Mouse (Mus musculus) lung, embryonic 14.5 days (tissue): ENCODE measurements around the gene Kpnb1. TPM values are rescaled to one million over a fixed set of nuclear protein-coding genes. Genes with fewer than 3 reads are reported as not detected.

Source experiments
- ATAC-seq: fragments of 200-750 bp; cut with Nextera tagmentation; 2 replicates; pipeline ENCODE4 v1.8.0; 2017; ENCODE audit warnings: mild to moderate bottlenecking, moderate TSS enrichment, moderate library complexity; ENCODE audit not compliant: insufficient read depth
- DNase-seq: peaks from one replicate; pipeline ENCODE4 v3.0.0-alpha.2; 2015
- H3K27ac ChIP-seq: fragments of 300-500 bp; sonication (generic); 2 replicates; pipeline ENCODE4 v1.5.1; 2014; ENCODE audit warnings: low read depth, mild to moderate bottlenecking, moderate library complexity
- H3K27me3 ChIP-seq: fragments of 300-500 bp; sonication (generic); 2 replicates; pipeline ENCODE4 v1.6.1; 2014; ENCODE audit warnings: low read length, control low read depth; ENCODE audit not compliant: insufficient read depth
- H3K36me3 ChIP-seq: fragments of 300-500 bp; sonication (generic); 2 replicates; pipeline ENCODE4 v1.6.1; 2014; ENCODE audit warnings: control low read depth; ENCODE audit not compliant: insufficient read depth
- H3K4me1 ChIP-seq: fragments of 300-500 bp; sonication (generic); 2 replicates; pipeline ENCODE4 v1.6.1; 2014; ENCODE audit warnings: antibody characterized with exemption, control low read depth; ENCODE audit not compliant: insufficient read depth
- H3K4me2 ChIP-seq: fragments of 300-500 bp; sonication (generic); 2 replicates; pipeline ENCODE4 v1.6.1; 2014; ENCODE audit warnings: mild to moderate bottlenecking
- H3K4me3 ChIP-seq: fragments of 300-500 bp; sonication (generic); 2 replicates; pipeline ENCODE4 v1.5.1; 2014; ENCODE audit warnings: low read depth, low read length
- H3K9ac ChIP-seq: fragments of 300-500 bp; sonication (generic); 2 replicates; pipeline ENCODE4 v1.6.1; 2014
- H3K9me3 ChIP-seq: fragments of 300-500 bp; sonication (generic); 2 replicates; pipeline ENCODE4 v1.6.1; 2016; ENCODE audit warnings: low read depth, low read length, control low read depth
- CTCF ChIP-seq: IDR thresholded peaks from 2 replicates; pipeline ENCODE4 v1.5.1; 2016; ENCODE audit warnings: antibody characterized with exemption, low read depth
- WGBS: fragments of 180-500 bp; shearing (Covaris S2); extraction: QIAGEN DNeasy Blood & Tissue Kit; methylation state at CpG from one replicate; pipeline ENCODE4 v1.1.7; 2014; 5-methylcytosine and 5-hydroxymethylcytosine counted together
- polyA plus RNA-seq: library from polyadenylated mRNA; unstranded; fragments of >200 nt; fragmentation: Nextera tagmentation; extraction: Ambion mirVana; gene quantifications from 2 replicates; pipeline ENCODE4 v1.2.1, GENCODE M21; 2014

Gene Kpnb1
- polyA plus RNA-seq, 1 experiment from 2014 or later = 83.4 TPM

- no peak overlapping the region for H3K27ac ChIP-seq
- TF ChIP-seq CTCF = no peak
- no peak overlapping the region for H3K9ac ChIP-seq
- no peak overlapping the region for H3K4me2 ChIP-seq
- H3K4me1 ChIP-seq = no peaks in the 10 kb centered on the region
- H3K4me3 ChIP-seq = no peak overlapping the region
- DNase-seq = no peak
- WGBS = 92% methylated on average over 7 of the region's 7 CpGs
- no peaks in the 10 kb centered on the region for H3K27me3 ChIP-seq
- ATAC-seq = no peak
- peaks cover 100% of the 10 kb centered on the region for H3K36me3 ChIP-seq
- H3K9me3 ChIP-seq = no peaks in the 10 kb centered on the region
Measured at GRCm38 (mm10) chr11:97175499-97175898, 12.2 kb downstream of the Kpnb1 start.

GRCm38 (mm10) chr11:97160341-97160740, 27.3 kb downstream of the Kpnb1 start:
- Histone ChIP-seq H3K27ac (no peak overlapping the region), H3K4me3 (no peak overlapping the region), H3K4me2 (no peak overlapping the region), H3K9ac (no peak overlapping the region), H3K4me1 (no peaks in the 10 kb centered on the region), H3K9me3 (no peaks in the 10 kb centered on the region), H3K36me3 (peaks cover 91% of the 10 kb centered on the region), H3K27me3 (no peaks in the 10 kb centered on the region)
- ATAC-seq (no peak), DNase-seq (no peak)
- TF ChIP-seq CTCF = no peak
- WGBS = 83% methylated on average over 6 of the region's 6 CpGs

- H3K4me2 ChIP-seq = no peak overlapping the region
- H3K27me3 ChIP-seq = no peaks in the 10 kb centered on the region
- no peaks in the 10 kb centered on the region for H3K4me1 ChIP-seq
- no peak overlapping the region for H3K27ac ChIP-seq
- no peaks in the 10 kb centered on the region for H3K9me3 ChIP-seq
- no peak overlapping the region for H3K9ac ChIP-seq
- TF ChIP-seq CTCF = no peak
- 78% methylated on average over 7 of the region's 7 CpGs for WGBS
- no peak overlapping the region for H3K4me3 ChIP-seq
- ATAC-seq (no peak), DNase-seq (no peak)
- peaks cover 67% of the 10 kb centered on the region for H3K36me3 ChIP-seq
Measured at GRCm38 (mm10) chr11:97156999-97157398, 30.7 kb downstream of the Kpnb1 start.

GRCm38 (mm10) chr11:97152662-97153287, 34.9 kb downstream of the Kpnb1 start:
- Histone ChIP-seq H3K9me3 (no peaks in the 10 kb centered on the region), H3K4me2 (peak overlapping the region; percentile 84), H3K27ac (no peak overlapping the region), H3K27me3 (no peaks in the 10 kb centered on the region; the same call in 1 of the 2 replicates), H3K9ac (no peak overlapping the region), H3K4me3 (peak overlapping the region; percentile 70; the same call in 1 of the 2 replicates), H3K36me3 (peaks cover 29% of the 10 kb centered on the region), H3K4me1 (peaks cover 13% of the 10 kb centered on the region)
- ATAC-seq (no peak), DNase-seq (peak; percentile 53)
- WGBS = 25% methylated on average over 10 of the region's 10 CpGs
- peak; percentile 36; the same call in 1 of the 2 replicates for TF ChIP-seq CTCF

- DNase-seq (peak; percentile 76), ATAC-seq (no peak)
- 2% methylated on average over 11 of the region's 11 CpGs for WGBS
- H3K9ac ChIP-seq = no peak overlapping the region
- H3K27ac ChIP-seq = peak overlapping the region; percentile 94
- peak overlapping the region; percentile 70 for H3K4me3 ChIP-seq
- H3K4me1 ChIP-seq = peaks cover 13% of the 10 kb centered on the region
- H3K36me3 ChIP-seq = peaks cover 28% of the 10 kb centered on the region
- no peak for TF ChIP-seq CTCF
- peak overlapping the region; percentile 84 for H3K4me2 ChIP-seq
- H3K27me3 ChIP-seq = no peaks in the 10 kb centered on the region; the same call in 1 of the 2 replicates
- H3K9me3 ChIP-seq = no peaks in the 10 kb centered on the region
Measured at GRCm38 (mm10) chr11:97152023-97152426, 35.7 kb downstream of the Kpnb1 start.

- no peak for TF ChIP-seq CTCF
- Histone ChIP-seq H3K27ac (peak within 1 kb of the TSS; percentile 94), H3K9ac (peak within 1 kb of the TSS; percentile 73), H3K4me2 (peak within 1 kb of the TSS; percentile 84), H3K9me3 (no peaks in the 10 kb centered on the region), H3K4me3 (peak within 1 kb of the TSS; percentile 70), H3K4me1 (peaks cover 13% of the 10 kb centered on the region), H3K36me3 (peaks cover 26% of the 10 kb centered on the region), H3K27me3 (no peaks in the 10 kb centered on the region; the same call in 1 of the 2 replicates)
- peak; percentile 4 for ATAC-seq
- DNase-seq = peak; percentile 68
- 0% methylated on average over 48 of the region's 64 CpGs for WGBS
Measured at GRCm38 (mm10) chr11:97151343-97151801, 36.3 kb downstream of the Kpnb1 start, which contains the start of gene Tbkbp1. Gene Tbkbp1, minus strand, starts transcription at chr11:97151495.
